Mouse (Mus musculus) right cerebral cortex, postnatal 36 days (tissue): Measurements from ENCODE around the gene Nemp1.
"Not testable (repeated sequence)": the region's sequence is repeated elsewhere in the genome, so short reads cannot be mapped to it uniquely, and the experiment has no call there.

Experiments
- DNase-seq, 2 experiments: peaks; one replicate each; pipeline ENCODE4 v3.0.0; 2022; ENCODE audit warnings: low spot score in 2 of 2, mixed read lengths in 1 of 2

Nemp1 gene

DNA sequence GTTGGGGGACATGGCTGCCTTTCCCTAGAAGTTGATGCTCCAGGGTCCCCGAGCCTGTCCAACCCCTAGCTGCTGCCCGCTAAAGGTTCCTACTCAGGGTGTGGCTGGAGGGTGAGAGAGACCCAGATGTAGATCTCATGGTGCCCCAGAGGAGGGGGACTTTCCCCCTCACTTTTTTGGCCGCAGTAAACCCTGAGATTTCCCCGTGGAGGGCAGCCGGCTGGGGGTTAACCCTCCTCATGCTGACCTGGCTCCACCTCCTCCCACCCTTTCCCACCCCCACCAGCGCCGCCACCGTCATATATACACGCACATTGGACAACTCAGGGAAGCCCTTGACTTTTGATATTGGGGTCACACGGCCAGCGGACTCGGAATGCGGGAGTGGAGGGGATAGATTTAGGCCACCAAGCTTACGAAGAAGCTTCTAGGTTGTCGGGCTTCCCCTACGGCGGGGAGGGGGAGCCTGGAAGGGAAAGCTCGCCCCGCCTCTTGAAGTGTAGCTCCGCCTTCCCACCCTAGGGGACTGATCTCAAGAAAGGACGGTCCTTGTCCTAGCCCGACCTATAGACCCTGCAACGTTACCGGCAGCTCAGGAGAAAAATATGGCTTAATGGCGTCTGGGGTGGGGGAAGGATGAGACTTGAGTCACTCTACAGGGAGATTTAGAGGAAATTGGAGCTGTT, 23.0 kb upstream of the Nemp1 start:
- no peak for DNase-seq

DNA sequence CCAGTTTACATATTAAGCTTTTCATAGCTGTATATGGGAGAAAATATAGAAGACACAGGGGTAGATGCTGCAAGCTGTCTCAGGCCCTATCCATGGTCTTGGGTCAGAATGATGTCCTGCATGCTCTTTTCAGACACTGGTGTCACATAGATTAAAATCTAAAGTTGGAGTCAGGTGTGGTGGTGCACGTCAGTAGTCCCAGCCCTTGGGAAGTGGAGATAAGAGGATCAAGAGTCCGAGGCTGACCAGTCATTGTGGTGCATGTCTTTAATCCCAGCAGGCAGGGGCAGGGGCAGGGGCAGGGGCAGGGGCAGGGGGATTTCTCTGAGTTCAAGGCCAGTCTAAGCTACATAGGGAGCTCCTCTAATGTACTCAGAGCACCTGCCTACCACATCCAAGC, 20.9 kb upstream of the Nemp1 start:
- DNase-seq, result no peak

DNA sequence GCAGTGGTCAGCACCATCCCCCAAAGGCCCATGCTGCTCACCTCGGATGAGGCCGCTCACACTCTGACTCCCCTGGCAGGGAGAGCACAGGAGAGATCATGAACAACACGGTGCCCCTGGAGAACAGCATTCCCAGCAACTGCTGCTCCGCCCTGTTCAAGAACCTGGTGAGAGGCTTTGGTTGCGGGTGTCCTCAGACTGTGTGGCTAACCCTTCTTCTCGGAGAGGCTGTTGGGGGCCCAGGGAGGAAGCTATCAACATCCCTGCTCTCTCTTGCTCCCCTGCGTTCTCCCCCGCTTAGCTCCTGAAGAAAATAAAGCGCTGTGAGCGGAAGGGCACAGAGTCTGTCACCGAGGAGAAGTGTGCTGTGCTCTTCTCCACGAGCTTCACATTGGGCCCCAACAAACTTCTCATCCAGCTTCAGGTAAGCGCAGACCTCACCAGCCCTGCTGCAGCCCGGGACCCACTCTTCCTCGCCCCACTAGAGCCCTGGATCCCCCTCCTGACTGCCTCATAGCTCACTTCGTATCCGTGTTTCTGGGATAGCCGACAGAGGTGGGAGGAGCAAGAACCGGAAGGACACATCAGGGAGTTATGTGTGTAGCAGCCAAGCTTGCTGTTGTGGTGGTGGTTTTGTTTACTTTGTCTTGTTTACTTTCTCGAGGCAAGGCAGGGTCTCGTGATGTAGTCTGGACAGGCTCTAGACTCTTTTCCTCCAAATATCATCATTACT, 13.6 kb upstream of the Nemp1 start:
- DNase-seq, result no peak

DNA sequence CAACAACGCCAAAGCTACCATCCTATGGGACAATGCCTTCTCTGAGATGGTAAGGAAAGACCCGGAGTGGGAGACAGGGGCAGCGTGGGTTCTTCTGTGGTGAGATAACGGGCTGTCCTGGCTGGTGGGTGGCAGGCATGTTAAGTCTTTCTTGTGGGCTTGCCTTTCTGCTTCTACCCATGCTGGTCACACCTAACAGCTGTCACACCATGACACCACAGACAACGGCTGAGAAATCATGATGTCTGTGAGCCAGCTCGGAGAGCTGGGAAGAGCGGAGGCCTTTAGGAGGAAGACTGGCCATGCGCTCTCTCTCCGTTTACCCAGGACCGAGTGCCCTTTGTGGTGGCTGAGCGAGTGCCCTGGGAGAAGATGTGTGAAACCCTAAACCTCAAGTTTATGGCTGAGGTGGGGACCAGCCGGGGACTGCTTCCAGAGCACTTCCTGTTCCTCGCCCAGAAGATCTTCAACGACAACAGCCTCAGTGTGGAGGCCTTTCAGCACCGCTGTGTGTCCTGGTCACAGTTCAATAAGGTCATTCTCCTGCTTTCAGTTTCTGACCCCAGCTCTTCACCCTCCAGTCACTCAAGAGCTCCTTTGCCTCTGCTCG, 11.6 kb upstream of the Nemp1 start:
- no peak for DNase-seq

DNA sequence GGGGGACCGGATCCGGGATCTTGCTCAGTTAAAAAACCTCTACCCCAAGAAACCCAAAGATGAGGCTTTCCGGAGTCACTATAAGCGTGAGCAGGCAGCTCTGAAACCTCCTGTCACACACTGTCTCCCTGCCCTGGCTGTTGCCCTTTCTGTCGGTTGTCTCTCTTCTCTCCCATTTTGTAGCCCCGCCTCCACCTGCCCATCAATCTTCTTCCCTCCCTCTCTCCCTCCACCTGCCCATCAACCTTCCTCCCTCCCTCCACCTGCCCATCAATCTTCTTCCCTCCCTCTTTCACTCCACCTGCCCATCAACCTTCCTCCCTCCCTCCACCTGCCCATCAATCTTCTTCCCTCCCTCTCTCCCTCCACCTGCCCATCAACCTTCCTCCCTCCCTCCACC, 9.1 kb upstream of the Nemp1 start:
- DNase-seq, result not testable (repeated sequence)

DNA sequence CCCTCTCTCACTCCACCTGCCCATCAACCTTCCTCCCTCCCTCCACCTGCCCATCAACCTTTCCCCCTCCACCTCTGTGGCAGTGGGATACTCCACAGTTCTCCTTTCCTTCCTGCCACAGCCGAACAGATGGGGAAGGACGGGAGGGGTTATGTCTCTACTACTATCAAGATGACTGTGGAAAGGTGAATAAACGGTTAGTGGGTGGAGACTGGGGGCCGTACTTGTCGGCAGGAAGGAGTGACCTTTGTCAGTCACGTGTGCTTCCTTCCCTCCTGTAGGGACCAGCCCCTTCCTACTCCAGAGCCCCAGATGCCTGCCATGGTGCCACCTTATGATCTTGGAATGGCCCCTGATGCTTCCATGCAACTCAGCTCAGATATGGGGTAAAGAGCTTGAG, 8.6 kb upstream of the Nemp1 start:
- no peak for DNase-seq

DNA sequence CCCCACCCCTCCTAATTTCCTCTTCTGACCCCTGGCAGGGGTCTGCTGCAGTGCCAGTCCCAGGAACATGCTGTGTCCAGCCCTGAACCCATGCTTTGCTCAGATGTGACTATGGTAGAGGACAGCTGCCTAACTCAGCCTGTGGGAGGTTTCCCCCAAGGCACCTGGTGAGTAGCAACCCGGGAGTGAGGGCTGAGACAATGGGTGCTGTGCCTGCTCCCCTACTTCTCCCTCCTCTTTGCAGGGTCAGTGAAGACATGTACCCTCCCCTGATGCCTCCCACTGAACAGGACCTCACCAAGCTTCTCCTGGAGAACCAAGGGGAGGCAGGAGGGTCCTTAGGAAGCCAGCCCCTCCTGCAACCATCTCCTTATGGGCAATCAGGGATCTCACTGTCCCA, 7.2 kb upstream of the Nemp1 start:
- no peak for DNase-seq

DNA sequence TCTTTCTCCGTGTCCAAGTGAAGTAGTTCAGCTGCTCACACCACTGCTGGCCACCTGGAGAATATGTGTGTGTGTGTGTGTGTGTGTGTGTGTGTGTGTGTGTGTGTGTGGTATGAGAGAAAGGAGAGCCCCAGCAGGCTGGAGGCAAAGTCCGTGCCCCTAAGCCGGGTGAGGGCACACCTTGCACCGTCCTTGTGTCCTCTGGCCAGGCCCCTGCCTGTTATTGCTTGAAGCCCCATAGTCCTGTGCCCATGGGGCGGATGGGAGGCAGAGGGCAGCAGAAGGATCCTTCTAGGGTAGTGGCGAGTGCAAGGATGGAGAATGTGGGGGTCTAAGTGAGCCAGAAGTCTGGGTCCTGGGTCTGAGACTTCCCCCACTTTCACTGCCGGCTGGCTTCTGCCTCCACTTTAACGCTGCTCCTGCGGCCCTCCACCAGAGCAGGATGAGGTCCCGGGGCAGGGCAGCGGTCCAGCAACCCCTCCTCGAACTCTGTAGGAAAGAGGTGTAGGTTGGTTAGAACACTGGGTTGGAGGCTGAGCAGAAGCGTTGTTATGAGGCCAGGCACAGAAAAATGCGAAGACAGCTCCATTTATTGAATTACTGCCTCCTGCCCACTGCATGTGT, 5.3 kb upstream of the Nemp1 start:
- DNase-seq, result no peak

DNA sequence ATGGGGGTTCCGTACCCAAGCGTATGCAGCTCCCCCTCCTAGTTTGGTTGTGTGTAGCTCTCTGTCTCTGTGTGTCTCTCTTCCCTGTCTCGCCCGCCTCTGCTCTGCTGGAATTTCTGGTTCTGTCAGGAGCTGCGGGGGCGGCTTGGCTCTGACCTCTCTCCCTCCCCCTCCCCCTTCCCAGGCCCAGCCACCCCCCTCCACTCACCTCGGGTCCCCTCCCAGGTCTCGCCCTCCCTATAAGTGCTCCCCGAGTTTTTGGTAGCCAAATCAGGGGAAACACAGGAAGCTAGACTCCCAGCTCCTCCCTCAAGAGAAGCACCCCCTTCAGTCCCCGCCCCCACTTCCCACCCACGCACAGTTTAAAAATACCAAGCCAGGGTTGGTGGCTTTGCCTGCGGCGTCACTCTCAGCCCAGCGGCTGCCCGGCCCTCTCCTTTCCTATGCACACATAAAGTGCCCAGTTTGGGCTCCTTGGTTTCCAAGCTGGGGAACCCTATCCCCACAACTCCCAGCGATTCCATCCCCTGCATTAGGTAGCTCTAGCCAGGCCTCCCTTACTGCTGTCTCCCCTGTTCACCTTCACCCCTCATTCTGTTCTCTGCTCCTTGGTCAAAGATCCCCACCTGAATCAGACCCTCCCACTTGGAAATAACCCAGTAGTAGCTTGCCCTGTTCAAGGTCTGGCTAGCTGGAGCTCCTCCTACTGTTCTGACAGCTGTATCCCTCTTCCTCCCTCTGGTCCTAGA, 4.6 kb upstream of the Nemp1 start:
- DNase-seq, result peak; percentile 55 to 69

DNA sequence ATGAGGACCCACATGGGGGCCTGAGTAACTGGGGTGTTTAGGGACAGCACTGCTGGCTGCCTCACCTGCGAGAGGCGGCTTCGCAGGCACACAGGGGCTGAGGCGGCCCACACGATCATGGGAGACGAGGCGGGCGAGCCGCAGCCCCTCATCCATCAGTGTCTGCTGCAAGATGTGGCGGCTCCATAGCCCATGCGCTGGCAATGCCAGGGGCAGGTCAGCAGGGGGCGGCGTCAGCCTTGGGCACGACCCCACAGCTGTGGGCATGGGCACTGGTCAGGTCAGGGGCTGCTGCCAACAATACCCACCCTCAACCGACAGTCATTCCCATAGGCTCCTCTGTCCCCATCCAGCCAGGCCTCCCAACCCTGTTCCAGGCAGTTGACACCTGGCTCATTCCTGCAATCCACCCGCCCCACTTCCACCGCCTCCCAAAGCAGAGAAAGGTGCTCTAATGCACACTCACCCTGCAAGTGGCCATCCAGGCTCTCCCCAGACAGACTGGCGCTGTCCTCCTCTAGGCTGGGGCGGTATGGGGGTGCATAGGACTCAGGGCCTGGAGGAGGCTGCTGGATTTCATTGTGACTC, 3.9 kb upstream of the Nemp1 start:
- DNase-seq, result no peak

DNA sequence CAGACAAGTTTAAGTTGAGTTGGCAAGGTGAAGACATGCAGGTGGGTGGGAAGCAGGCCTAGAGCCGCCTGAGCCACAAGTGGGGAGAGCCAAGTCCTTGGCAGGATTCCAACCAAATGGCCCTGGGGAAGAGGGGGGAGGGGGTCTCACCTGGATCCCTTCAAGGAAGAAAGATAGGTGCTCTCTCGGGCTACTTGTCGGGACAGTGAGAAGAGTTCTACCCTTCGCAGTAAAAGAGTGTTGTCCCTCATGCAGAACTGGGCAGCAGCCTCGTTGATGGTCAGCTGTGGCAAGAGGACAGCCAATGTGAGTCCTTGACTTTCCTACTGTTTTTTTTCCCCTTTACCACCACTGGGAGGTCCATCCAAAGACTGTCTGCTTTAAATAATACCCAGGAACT, 3.1 kb upstream of the Nemp1 start:
- no peak for DNase-seq

DNA sequence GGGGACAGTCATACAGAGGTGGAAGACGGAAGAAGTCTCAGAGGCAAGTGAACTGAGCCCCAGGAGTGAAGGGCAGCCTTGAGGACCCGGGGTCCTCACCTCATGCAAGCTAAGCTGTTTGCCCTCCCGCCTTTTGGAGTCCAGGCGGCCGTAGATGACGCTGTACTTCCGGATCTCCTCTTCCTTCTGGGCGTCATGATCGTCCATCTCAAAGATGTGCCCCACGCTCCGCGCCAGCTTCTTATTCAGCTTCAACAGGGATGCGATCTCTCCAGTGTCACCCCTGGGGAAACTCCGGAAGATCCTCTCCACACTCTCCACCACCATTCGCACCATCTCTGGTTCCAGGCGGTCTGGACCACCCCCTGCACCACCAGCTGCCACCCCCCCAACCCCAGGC, 2.5 kb upstream of the Nemp1 start:
- DNase-seq, result no peak

DNA sequence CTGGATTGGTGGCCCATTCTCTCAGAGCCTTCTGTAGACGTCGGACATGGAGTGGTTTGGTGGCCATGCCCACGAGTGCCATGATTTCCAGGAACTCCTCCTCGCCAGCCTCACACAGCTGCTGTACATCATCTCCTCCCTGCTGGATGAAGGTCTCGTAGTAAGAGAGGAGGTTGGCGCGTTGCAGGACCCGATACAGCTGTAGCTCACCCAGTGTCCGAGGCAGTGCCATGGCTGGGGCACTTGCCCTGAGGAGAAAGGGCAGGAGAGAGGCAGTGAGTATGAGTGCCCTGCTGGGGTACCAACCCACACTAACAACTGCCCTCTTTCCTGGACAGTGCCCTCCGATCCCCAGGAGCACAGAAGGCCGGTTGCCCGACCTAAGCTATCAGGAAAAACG, 1.8 kb upstream of the Nemp1 start:
- DNase-seq, result no peak

DNA sequence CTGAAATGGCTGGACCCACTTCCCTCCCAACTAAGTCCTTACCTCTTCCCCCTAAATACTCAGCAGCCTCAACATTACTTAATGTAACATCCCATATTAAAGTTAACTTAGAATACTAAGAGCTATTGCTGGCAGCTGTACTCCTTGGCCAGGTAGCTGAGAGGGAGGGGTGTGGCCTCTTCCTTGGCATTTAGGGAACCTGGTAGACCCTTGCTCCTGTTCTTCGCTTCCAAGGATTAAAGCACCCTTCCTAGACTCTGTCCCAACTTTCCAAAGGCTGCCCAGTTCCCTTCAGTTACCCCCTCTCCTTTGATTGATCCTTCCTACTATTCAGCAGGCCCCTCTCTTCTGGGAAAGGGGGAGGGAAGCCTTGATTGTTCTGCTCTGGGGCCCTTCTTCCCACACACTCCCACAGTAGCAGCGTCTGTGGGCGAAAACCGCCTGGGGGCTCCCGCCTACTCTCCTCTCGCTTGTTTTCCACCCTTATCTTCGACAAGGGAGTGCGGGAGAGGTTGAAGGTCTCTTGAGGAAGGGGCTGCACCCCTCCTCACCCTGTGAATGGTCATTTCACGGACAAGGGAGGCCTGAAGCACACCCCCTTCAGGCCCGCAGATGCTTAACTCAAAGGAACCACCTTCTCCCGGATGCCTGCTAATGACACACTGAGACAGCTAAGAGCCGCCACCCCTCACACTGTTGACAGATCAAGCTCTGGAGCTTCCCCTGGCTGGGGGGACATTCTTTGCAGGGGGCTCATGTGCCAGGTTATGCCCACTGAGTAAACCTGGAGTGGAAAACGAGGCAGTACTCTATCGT, 1.1 kb upstream of the Nemp1 start:
- DNase-seq, result no peak

DNA sequence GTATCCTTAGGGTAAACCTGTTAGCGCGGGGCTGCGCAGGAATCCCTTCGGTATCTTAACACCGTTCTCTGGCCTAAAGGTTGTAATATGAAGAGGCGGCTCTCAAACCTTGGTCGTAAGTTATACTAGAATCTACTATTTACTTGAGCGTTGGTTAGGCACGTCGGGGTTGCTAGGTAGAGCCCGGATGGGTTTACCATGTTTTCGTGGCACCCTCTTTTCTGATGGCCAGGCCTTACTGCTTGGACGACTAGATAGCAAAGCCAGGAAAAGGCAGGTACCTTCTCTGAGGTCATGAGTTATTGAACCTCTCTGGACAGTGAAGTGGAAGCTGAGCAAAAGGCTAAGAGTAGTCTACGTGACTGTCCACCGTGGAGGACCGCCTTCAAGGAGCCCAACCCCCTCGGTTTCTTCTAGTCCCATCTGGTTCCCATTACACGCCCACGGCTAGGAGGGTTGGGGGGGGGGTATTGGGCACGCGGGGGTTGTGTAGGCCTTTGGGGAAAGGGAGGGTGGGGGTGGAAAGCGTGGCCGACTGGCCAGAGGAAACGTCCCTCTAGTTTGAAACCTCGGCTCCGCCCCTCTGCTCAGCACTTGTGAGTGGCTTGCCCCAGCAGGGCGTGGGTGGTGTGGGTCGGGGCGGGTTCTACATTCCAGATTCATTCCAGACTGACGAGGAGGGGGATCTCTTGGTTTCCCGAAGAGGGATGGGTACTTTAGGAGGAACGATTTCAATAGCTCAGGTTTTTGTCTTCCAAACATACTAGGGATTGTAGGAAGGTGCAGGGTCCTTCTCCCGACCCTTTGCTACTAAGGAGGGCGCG, 780 bp downstream of the Nemp1 start:
- peak; percentile 71 to 79 for DNase-seq

DNA sequence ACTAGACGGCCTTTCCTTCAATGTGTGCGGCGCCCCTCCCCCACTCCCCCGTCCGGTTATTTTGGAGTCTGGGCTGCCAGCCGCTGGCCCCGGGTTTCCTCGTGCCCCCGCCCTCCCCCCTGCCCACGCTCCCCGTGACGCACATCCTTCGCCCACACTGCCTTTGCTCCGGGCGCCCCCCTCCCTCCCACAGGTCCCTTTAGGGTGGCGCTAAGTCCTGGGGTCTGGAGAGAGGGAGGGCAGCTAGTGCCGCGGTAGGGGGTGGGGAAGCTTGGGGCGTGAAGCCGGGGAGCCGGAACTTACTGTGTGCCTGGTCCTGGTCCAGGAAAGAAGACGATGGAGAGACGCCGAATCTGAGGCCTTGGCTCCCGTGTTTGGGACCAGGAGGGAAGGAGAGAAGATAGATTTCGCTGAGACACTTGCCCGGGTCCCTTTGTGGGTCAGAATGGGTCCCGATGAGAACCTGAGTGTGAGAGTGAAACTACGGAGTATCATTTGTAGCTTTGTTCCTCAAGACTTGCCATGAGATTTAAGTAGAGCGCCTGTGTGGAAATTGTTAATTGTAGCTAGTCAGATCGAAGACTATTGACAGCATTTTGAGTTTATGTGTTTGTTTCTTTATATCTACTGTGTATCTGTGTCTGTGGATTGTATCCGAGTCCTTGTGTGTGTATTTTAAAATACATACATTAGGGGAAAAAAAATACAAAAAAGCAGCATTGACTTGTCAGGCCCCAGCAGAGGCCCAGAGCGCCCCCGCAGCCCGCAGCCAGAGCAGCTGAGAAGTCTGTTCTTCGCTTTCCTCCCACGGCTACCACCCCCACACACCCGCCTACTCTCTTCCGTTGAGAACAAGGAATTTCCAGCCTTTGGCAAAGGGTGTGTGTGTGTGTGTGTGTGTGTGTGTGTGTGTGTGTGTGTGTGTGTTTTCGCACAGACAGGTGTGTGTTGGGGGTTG, 1.7 kb downstream of the Nemp1 start, which contains the start of gene Nab2:
Nab2 (minus strand) TSS at position 476 of the 958 bp plus-strand sequence.
- peak; percentile 77 to 78 for DNase-seq

DNA sequence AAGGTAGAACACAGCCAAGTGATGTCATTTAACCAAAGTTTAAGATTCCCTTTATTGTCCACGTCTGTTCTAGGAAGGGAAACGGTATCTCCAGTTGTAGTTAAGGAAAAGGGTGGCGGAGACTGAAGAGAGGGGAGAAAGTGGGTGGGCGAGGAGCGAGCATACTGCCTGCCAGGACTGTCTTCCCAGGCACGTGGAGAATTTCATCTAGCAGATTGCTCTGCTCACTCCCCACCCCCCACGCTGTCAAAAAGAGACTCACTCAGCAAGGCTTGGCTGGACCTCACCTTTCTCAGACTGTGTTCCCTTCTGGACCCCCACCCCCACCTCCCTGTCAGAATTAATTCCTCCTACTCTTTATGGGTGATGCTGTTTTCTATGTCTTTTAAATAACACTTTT, 2.5 kb downstream of the Nemp1 start:
- DNase-seq, result peak; percentile 54 to 68

DNA sequence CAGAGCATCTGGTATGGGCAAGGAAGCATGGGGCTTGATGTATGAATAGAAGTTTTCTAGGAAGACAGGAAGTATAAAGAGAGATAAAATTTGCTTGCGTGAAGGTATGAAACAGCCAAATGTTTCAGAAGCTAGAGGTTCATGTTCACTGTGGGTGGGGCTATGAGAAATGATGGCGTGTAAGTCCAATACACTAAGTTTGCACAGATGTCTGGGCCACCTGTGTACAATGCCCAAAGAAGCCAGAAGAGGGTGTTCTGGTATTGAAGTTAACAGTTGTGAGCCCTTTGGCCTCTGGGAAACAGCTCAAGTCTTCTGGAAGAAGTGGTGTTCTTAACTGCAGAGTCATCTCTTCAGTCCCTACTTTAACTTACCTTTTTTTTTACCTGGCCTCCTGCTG, 3.5 kb downstream of the Nemp1 start:
- no peak for DNase-seq

DNA sequence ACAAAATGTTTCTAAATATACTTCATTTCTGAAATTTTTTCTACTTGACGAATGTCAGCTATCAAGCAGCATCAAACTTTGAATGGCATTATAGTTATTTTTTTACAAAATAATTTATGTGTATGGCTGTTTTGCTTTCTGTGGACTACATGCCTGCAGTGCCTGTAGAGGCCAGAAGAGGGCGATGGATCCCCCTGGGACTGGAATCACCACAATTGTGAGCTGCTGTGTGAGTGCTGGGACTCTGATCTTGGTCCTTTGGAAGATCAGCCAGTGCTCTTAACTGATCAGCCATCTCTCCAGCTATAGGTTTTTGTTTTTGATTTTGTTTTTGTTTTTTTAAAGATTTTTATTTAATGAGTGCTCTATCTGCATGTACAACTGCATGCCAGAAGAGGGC, 4.6 kb downstream of the Nemp1 start:
- DNase-seq, result no peak
